Mouse (Mus musculus) spleen, postnatal 14 days (tissue): Measurements from ENCODE around the gene Olfr508.
"Not testable (repeated sequence)": the region's sequence is repeated elsewhere in the genome, so short reads cannot be mapped to it uniquely, and the experiment has no call there.

Experiments used
- DNase-seq, 2 experiments: peaks; one replicate each; pipeline ENCODE4 v3.0.0; 2021 to 2022; ENCODE audit warnings: low spot score in 2 of 2

Gene Olfr508

DNA sequence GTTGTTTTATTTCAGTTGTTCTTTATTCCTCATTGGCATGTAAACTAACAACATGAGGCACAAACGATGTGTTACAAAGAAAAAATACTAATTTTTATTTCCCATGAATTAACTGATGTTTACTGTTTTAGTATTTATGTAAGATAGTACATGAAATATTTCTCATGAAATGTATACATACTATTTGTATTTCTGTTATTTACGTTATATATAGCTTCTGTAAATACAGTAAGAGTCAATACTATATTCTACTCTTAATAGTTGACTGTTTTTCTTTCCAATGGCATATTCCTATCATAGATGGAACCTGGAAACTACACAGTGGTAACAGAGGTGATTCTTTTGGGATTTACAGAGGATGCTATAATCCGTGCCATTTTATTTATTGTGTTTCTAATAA is at the start of gene Olfr508:
Gene Olfr508 (plus strand): TSS at position 301 of the 400 bp plus-strand sequence.
- DNase-seq, result no peak

DNA sequence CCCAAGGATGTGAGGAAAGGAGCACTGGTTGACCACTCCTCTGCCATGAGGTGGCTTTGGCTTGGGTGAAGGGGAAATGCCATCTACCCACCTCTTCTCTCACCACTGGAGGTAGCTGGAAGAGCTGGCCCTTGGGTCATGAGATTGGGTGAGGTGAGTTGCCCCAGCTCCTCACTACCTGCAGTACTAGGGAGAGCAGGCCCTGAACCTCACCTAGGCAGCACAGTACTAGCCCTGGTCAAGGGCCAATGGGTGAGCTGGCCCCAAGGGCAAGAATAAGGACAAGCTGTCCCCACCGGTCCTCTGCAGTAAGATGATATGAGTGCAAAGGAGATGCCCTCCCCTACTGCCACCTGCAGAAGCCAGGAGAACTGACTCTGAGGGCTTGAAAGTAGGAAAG is 40.0 kb upstream of the Olfr508 start:
- DNase-seq, result no peak

DNA sequence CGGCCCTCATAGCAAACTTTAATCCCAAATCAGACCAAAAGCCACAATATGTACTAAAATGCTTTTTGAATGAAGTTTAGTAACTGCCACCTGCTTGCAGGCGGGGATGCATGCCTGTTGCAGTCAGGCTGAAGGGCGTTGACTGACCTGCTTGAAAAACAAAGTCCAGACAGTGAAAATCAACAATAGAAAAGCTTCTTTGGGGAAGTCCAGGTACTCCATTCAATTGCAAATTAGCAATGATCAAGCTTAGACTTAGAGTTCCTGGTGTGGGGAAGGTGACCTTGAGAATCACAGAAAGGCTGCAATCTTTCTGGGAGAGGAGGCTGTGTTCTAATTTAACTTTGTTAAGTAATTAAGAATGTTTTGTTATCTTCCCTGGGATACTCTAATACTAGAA is 27.9 kb upstream of the Olfr508 start:
- DNase-seq, result not testable (repeated sequence)

DNA sequence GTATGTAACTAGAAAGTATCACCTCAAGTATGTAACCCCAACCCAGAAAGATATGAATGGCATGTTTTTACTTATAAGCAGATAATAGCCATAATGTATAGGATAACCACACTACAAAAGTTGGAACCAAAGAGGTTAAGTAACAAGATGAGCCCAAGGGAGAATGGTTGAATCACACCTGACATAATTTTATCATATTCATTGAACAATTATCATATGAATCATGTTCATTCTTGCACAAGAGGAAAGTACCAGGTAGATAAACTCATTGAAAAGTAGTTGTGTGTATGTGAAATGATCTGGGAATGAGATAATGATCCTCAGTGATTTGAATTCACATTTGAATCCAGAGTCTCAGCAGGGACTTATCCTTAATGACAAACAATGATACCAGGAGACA is 19.3 kb upstream of the Olfr508 start, which contains the start of gene Olfr506:
Gene Olfr506 (plus strand): TSS at position 301 of the 400 bp plus-strand sequence.
- DNase-seq, result no peak

DNA sequence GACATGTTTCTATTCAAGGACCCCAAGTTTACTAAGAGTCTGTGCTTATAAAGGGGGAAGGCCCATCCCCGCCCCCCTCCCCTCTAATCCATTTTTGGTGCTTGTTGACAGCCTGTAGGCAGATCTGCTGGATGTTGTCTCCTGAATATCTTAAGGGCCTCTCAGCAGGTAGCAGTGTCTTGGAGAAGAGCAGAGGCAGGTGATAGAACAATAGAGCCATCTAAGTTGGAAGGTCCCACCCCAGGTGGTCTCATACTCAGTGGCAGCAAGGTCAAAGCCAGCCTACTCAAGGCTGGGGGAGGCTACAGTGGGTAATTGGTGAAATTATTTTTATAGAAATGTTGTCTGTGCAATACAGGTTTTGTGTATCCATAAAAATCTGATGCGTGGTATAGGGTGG is 15.7 kb upstream of the Olfr508 start:
- no peak for DNase-seq

DNA sequence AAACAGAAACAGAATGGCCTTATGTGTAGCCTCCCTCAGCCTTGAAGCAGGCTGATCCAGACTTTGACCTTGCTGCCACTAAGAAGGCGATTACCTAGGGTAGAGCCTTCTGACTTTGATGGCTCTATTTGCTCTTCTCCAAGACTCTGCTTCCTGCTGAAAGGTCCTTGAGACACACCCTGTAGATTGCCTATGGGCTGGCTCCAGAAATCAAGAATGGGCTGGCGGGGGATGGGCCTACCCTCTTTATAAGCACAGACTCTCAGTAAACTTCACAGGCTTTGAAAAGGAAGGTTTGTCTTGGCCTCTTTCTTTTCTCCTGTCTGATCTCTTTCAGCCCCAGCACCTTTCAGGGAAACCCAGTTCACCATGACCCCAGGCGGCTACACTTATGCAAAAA is 13.0 kb upstream of the Olfr508 start:
- DNase-seq, result not testable (repeated sequence)

DNA sequence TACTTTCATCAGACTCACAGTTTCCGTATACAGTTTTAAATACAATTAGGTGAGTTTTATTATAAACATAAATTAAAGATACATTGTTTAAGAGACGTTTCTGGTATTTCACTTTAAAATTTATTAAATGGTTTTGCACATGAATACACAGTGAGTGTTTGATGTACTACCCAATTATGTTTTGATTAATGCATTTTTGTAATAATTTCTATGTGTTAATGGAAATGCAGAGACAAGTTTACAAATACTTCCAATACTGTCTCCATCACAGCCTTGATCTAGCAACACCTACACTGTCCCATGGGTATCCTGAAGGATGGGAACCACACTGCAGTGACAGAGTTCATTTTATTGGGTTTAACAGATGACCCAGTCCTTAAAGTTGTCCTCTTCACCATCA is 8.3 kb upstream of the Olfr508 start, which contains the start of gene Olfr507:
Gene Olfr507 (plus strand): TSS at position 301 of the 400 bp plus-strand sequence.
- no peak for DNase-seq

DNA sequence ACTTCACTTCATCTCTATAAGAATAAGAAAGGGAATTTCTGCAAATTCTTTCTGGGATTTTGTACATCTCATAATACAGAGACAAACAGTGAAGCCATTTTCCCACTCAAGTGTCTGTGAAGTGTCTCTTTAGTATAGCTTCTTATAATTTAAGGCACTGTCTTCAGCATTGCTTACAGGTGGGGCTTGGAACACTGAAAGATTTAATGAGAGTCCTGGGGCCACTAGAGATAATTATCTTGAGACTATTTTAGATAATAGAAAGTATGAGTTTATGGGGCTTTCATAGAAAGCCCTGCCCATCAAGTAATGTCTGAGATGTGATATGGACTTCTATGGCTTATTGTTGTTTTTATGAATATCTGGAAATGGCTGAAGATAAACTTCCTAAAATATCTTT is 22.0 kb downstream of the Olfr508 start, which contains the start of gene Olfr509:
Gene Olfr509 (minus strand): TSS at position 101 of the 400 bp plus-strand sequence.
- DNase-seq, result no peak

DNA sequence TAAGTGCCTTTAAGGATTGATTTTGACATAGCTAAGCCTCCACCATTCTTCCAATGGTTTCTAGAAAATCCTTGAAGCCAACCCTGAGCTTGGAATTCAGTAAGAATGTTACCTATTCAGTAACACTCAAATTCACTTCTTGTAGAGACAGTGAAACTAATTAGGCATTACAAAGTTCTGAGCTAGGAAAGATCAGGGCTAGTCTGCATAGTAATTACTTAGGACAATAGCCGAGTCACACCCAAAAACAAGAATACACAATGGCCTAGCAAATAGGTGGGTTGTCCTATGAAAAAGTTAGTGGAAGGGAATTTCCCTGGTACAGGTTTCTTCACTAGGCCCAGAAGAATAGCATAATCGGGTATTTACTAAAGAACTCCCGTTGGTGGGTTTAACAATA is 32.6 kb downstream of the Olfr508 start:
- no peak for DNase-seq

DNA sequence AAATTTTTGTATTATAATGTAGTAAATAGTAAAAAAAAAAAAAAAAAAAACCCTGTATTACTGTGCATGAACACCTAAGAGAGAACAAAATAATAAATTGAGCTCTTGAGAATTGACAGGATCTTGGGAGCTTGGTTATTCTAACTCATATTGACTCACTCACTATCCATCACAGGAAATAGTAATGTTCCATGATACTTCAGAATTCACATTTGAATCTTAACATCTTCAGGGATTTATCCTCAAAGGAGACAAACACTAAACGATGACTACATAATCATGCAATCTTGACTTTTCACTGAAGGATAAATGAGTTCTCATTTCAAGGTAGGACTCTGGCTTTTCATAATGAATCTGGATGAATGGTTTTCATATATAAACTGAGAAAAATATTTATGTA is 36.3 kb downstream of the Olfr508 start, which contains the start of gene Olfr510:
Gene Olfr510 (plus strand): TSS at position 301 of the 400 bp plus-strand sequence.
- DNase-seq, result no peak

DNA sequence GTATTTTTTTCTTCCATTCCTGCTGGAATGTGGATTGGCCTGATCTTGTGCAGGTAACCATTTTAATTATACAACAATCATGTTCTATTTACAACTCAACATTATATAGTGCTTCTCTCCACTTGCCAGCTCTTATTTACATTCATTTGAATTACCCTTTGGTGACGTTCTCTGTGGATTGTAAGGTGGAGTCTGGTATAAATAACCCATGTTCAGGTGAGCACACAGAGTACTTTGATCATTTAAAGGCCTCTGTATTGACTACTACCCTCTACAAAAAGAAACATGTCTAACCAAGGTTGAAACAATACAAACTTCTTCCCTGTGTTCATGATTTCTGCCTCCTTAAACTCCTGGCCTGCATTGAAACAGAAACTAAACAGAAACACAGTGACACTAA is 41.3 kb downstream of the Olfr508 start:
- no peak for DNase-seq

DNA sequence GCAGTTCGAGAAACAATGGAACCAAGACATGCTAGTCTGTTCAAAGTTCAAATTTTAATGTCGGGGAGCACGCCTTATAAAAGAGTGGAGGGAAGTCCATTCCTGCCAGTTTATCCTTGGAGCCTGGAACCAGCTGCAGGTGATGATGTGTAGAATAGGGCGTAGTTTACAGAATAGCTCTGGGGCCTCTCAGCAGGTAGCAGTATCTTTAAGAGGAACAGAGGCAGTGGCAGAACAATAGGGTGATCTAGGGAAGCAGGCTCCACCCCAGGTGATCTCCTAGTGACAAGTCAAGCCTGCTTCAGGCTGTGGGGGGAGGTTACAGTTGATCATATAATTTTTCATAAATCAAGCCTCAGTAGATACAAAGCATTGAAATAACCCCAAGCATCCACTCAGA is 49.1 kb downstream of the Olfr508 start:
- DNase-seq, result no peak
